Mouse (Mus musculus): Measurements from ENCODE around the gene Msgn1. TPM values are rescaled to one million over a fixed set of nuclear protein-coding genes. Genes with fewer than 3 reads are reported as not detected.

The Msgn1 gene
- total RNA-seq (2021): not detected

GRCm38 (mm10) chr12:11208872-11209271 lies at the start of gene Msgn1:
Gene Msgn1, minus strand, starts transcription at chr12:11208972.
- intact Hi-C loops (cut with DNase I): no loop called here
- no peak for DNase-seq (ENCODE audit: extremely low spot score in 1 of 2, low spot score in 2 of 2)

DNA sequence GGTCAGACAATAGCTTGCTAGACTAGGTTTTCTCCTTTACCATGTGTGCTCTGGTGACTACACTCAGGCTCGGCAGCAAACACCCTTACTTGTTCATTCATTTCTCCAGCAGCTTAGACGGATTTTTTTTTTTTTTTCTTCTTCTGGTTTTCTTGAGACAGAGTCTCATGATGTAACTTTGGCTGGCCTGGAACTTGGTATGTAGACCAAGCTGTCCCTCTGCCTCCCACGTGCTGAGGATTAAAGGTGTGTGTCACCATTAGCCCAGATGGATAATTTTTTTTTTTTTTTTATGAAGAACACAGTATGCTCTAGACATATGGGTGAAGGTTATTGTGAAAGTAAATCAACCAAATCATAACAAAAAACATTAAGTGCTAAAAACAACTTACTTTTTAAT lies 41.5 kb upstream of the Msgn1 start:
- intact Hi-C loops (cut with DNase I): no loop called here
- no peak for DNase-seq (ENCODE audit: extremely low spot score in 1 of 2, low spot score in 2 of 2)

DNA sequence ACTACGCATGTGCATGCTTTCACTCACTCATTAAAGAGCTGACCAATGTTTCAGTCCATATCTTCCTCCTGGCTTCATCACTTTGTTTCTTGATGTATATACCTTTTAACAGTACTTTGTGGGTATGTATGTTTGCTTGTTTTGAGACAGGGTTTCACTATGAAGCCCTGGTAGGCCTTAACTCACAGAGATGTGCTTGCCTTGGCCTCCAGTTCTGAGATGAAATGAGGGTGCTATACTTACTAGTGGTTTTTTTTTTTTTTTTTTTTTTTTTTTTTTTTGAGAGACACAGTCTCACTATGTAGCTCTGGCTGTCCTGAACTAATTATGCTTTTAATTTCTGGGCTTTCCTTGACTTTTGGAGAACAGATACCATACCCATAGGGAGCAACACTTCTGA lies 38.7 kb upstream of the Msgn1 start:
- intact Hi-C loops (cut with DNase I): no loop called here
- DNase-seq (ENCODE audit: extremely low spot score in 1 of 2, low spot score in 2 of 2): no peak

DNA sequence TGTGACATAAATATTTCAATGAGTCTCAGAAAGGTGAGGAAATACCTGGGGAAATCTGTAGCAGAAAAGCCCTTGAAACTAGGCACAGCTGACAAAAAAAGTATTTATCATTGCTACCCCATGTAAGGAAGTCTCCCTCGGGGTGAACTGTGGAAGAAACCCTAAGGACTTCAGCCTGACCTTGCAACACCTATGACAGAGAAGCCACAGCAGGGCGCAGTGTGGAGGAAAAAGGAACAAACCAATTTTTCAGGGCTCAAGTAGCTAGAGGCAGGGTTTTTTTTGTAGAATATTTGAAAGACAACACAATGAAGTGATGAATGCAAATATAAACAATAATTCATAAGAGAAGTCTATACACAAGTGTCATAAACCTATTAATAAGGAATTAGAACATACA lies 27.2 kb upstream of the Msgn1 start:
- no peak for DNase-seq (ENCODE audit: extremely low spot score in 1 of 2, low spot score in 2 of 2)
- intact Hi-C loops (cut with DNase I): no loop called here

DNA sequence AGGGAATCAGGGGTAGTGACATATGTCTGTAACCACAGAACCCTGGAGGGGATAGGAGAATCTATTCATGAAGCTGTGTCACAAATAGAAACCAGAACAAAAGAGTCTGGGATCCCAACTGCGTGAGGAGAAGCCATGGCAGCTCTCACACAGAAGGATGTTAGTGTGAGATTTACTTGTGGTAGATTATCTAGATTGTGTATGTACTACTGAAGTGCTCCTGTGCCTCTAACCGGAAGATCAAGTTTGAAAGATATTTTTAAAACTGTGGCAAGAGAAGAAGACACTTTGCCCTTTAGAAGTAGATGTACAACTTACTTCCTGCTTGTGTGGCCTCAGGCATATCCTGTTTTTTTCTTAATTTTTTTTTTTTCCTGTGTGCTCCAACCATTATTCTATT lies 21.5 kb upstream of the Msgn1 start:
- intact Hi-C loops (cut with DNase I): no loop called here

DNA sequence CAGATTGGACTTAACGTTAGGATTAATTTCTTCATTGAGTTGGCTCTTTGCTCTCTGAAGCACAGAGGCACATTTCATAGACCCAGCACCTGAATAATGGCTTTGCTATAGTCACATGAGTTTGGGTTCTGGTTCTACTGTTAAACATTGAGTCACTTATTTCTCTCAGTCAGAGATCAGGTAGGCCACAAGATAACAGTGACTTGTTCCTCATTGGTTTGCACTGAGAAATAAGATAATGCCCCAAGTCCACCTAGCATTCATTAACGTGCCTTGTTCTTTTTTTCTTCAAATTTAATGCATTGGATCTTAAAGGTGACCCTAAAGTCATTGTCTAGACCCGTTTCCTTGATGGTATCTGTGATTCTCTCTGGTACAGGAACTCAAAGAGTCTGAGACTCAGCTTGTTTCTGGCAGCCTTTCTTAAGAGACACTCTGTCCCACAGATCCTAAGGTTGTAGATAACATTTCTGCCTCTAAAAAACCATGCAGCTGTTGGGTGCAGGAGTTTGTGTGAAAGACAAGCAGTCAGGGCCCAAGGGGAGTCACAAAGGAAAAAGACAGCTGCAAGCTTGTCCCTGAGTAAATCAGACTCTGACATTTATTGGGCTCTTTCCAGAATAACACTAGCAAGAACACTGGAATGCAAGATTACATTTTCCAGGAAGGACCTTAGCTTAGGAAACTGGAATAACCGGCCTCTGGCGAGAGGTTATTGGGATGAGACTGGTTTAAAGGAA lies 17.9 kb upstream of the Msgn1 start:
- intact Hi-C loops (cut with DNase I): no loop called here
- no peak for DNase-seq (ENCODE audit: extremely low spot score in 1 of 2, low spot score in 2 of 2)

More for the DNA sequence above, 21.5 kb upstream of the Msgn1 start:
- no peak for DNase-seq (ENCODE audit: extremely low spot score in 1 of 2, low spot score in 2 of 2)

DNA sequence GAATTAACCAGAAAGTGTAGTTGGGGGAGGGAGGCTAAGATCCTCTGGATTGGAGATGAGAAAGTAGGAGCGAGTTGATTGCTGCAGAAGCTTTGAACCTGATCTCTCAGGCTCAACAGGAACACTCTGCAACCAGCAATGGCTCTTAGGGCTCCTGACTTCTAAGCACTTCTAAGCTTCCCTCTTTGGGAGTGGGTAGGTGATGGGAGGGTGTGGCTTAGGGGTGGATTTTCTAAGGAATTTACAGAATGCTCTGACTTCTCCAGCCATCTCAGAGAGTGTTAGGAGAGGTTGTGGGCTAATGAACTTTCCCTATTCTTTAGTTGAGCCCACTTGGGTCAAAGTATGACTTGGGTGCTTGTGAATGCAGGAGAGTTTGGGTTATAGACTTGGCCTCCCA lies 17.4 kb upstream of the Msgn1 start:
- intact Hi-C loops (cut with DNase I): no loop called here
- no peak for DNase-seq (ENCODE audit: extremely low spot score in 1 of 2, low spot score in 2 of 2)

GRCm38 (mm10) chr12:11224722-11225121 lies 15.9 kb upstream of the Msgn1 start:
- intact Hi-C loops (cut with DNase I): no loop called here
- DNase-seq (ENCODE audit: extremely low spot score in 1 of 2, low spot score in 2 of 2): no peak

GRCm38 (mm10) chr12:11223090-11223489 lies 14.3 kb upstream of the Msgn1 start:
- no peak for DNase-seq (ENCODE audit: extremely low spot score in 1 of 2, low spot score in 2 of 2)
- intact Hi-C loops (cut with DNase I): no loop called here

DNA sequence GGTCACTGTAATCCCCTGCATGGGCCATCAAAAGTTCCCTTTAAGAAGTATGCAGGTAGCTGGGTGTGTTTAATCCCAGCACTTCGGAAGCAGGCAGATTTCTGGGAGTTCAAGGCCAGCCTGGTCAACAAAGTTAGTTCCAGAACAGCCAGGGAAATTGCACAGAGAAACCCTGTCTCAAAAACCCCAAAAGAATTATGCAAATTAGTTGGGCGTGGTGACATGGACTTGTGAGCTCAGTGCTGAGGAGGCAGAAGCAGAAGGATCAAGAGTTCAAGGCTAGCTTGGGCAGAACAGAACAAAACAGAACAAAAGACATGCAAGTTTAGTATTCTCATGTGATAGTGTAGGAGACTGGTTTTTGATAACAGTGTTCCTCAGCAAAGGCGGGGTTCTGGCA lies 13.8 kb upstream of the Msgn1 start:
- no peak for DNase-seq (ENCODE audit: extremely low spot score in 1 of 2, low spot score in 2 of 2)
- intact Hi-C loops (cut with DNase I): no loop called here

DNA sequence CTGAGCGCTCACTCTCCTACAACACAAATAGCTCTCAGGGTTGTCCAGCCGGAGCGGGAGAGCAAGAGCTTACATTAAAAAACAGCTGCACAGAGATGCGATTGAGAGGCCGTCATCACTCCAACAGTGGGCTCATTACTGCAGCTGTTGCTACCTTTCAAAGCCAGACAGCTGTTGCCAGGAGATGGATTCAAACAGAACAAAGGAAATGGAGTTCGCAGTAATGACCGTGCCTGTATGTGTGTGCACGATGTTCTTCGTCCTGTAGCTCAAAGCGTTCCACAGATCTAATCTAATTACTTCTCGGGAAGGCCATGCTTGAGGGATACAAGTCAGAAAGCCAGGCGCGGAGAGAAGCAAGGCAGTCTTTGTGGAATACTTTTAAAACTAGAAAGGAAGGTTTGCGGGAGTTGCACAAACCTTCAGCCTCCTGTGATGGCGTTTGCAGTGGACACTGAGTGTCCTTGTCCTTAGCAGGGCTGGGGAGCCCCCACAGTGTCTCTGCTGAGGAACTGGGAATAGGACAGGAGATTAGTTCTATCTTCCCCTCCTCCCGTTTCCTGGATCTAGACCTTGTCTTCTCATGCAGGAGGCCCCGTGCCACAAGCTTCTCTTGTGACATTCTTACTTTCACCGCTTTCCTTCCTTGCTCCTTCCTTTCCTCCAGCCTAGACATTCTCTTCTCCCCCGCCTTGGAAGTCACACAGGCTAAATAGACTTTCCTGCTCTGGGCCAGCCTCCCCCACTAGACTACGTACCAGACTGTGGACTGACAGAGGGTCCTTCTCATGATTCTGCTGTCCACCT lies 13.0 kb upstream of the Msgn1 start:
- intact Hi-C loops (cut with DNase I): no loop called here

DNA sequence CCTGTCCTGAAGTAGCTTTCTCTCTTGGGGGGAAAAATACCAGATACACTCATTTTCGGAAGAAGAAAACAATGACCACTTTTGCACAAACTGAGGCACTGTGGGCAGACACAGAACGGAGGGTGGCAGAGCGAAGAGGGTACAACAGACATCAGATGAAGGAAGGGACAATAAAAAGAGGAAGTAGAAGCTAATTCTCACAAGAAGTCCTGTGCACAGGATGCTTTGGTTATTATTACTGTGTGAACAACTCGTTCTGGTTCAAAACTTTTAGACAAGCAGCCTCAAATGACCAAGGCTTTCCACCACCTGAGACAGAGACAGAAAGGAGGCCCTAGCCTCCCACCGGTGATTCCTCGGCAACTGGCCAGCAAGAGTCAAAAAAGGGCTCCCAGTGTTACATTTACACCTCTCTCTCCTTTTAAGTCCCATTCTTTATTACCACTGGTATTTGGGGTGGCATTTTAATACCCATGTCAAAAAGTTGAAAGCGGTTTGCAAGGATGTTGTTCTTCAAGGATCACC lies 9.0 kb upstream of the Msgn1 start:
- intact Hi-C loops (cut with DNase I): no loop called here
- DNase-seq (ENCODE audit: extremely low spot score in 1 of 2, low spot score in 2 of 2): no peak

More for the DNA sequence above, 13.0 kb upstream of the Msgn1 start:
- DNase-seq (ENCODE audit: extremely low spot score in 1 of 2, low spot score in 2 of 2): no peak

DNA sequence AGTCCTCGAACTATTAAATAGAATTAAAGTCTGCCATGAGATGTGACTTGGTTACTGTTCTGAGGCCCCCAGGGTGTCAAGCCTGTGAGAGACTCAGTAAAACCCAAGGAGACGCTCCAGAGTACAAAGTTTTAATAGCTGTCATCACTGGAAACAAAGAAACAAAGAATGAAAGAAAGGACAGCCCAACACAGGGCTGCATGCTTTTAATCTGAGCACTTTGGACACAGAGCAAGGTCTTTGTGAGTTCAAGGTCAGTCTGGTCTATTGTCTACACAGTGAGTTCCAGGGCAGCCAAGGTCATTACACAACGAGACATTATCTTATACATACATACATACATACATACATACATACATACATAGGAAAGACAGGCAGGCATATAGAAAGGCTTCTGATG lies 7.7 kb upstream of the Msgn1 start:
- DNase-seq (ENCODE audit: extremely low spot score in 1 of 2, low spot score in 2 of 2): no peak
- intact Hi-C loops (cut with DNase I): no loop called here

DNA sequence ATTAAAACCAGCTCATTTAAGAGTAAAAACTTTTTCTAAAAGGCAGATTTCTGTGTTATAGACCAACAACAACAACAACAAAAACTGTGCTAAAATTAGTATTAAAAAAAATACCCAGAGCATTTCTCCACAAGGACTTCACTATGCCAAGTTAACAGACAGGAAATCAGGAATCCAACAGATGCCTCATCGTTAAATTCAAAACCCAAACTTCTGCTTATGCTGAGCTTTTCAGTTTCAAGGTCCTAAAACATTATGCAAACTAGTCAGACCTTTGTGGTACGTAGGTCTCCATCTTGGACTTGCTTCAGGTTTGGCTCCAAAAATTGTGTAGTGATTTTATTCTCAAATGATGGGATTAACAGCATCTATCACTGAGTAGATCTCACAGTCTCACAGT lies 6.8 kb upstream of the Msgn1 start:
- DNase-seq (ENCODE audit: extremely low spot score in 1 of 2, low spot score in 2 of 2): no peak
- intact Hi-C loops (cut with DNase I): no loop called here

DNA sequence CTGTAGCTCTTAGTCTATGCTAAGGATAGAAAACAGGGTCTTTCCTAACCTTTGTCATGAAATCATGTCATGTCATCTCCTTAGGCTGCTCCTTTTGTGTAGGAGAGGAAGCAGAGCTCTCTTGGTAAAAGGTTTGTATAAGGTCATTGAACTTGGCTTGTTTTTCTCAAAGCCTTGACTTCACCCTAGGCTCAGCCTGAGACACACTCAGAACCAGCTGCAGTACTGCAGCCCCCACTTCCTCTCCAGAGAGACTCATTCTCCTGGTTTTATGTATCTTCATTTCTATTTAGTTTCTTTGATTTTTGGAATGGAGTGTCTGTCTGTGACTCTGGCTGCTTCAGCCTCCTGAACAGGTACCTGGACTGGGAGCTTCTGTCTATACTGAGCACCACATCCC lies 6.0 kb upstream of the Msgn1 start:
- no peak for DNase-seq (ENCODE audit: extremely low spot score in 1 of 2, low spot score in 2 of 2)
- intact Hi-C loops (cut with DNase I): no loop called here

DNA sequence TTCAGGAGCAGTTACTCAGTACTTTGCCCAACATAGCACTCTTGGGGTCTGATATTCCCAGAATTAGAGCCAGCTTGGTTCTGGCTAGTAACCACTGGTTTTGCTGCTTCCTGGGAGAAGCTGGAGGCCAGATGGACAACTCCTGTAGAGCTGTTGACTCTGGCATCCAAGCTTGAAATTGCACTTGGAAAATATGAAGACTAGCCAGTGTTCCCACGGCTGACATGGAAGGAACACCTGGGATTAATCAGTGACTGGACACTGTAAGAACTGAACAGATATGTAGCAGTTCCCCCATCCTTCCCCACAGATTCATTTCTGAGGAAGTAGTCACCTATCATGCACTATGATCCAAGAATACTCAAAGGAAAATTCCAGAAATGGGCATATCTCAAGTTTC lies 4.1 kb upstream of the Msgn1 start:
- intact Hi-C loops (cut with DNase I): no loop called here
- DNase-seq (ENCODE audit: extremely low spot score in 1 of 2, low spot score in 2 of 2): no peak

GRCm38 (mm10) chr12:11210361-11210760 lies 1.6 kb upstream of the Msgn1 start:
- intact Hi-C loops (cut with DNase I): no loop called here
- DNase-seq (ENCODE audit: extremely low spot score in 1 of 2, low spot score in 2 of 2): no peak

DNA sequence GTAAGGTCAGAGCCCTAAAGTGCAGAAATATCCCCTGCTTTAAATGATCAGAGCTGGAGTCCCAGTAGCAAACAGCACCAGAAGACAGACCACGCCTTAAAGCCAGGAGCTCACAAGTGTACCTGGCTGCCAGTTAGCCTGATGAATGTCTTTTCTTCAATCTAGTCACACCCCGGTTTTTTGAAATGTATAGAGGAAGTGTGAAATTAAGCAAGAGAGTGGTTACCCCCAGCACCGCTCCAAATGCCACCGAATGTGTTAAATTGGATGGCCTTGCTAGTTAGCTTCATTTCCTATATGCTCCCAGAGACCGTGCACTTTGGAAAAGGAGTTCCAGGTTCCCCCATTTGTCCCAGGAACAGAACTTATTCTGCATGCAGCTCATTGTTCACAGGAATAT lies 864 bp upstream of the Msgn1 start:
- DNase-seq (ENCODE audit: extremely low spot score in 1 of 2, low spot score in 2 of 2): no peak
- intact Hi-C loops (cut with DNase I): no loop called here

DNA sequence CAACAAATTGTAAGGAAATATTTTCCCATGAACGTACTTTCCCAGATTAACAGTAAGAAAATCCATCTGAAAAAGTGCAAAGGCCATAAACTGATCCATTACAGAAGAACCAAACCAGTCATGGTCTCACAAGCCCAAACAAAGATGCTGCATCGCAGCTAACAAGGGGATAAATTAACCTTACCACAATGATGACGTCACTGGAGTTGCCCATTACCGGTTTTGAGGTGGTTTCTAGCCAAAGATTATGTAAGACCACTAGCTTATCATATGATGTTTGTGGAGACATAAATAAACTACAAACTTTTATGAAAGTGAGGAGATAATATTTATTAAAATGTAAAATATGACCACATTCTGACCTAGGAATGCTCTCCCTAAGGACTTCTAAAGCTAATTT lies 2.5 kb downstream of the Msgn1 start:
- DNase-seq (ENCODE audit: extremely low spot score in 1 of 2, low spot score in 2 of 2): no peak
- intact Hi-C loops (cut with DNase I): no loop called here
